Mouse (Mus musculus): ENCODE data around the gene Psme1. TPM values are rescaled to one million over a fixed set of nuclear protein-coding genes. Genes with fewer than 3 reads are reported as not detected.

Gene Psme1
- total RNA-seq (2021) = 10 to 100 TPM; 50.3 to 50.4 TPM

DNA sequence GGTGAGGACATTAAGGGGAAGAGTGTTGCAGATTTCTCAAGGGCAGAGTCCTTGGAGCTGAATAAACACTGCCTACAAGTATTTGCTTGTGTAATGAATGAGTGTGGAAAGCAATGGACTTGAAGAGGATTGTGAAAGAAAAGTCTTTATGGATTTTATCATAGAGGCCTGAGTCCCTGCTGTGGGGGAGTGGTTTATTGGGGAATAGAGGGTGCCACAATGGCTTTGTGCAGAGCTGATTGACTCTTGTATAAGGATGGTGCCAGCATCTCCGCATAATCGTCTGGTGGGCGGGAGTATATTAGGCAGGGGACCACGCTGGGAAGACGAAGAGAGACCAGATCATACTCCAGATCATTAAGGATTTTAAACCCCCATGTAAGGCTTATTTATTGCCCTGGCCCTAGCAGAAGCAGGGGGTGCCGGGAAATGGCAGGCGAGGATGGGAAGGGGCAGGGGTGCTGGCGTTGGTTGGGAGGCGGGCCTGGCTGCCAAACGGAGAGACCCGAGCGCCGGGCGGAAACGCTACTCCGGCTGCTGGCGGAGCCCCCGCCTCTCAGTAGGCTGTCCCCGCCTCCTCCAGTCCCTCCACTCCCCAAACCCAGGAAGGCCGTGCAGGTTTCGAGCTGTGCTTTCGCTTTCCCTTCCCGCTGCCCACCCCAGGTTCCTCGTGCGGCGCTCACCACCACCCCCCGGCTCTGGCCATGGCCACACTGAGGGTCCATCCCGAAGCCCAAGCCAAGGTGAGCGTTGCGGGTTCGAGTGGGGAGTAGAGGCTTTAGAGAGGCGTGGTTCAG, at the start of gene Psme1:
Gene Psme1, plus strand, starts transcription at position 253 of the 797 bp plus-strand sequence.
- DNase-seq = peak; percentile 69 to 77

DNA sequence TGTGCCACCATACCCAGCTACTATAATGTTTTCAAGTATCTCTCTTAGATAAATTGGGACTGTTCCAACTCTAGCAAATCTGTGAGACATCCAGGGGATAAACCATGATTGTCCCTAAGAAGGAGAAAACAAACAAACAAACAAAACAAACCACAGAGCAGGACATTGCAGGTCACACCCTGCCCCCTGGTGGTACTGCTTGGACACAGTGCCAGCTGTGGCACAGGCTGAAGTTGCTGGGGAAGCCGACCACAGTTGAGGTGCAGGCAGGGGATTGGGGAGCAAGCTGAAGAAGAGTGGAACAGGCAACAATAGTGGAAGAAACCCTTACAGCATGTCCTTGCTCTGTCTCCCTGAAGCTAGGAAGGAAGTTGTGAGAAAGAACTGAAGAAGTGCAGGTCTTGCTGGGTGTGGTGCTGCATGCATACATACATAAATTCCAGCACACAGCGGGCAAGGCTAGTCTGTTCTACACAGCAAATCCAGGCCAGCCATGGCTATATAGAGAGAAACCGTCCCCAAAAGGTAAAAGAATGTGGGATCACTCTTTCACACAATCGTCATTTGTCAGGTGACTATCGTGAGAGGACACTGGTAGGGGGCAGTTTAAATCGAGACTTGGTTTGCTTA, 41.7 kb upstream of the Psme1 start:
- no peak for DNase-seq

DNA sequence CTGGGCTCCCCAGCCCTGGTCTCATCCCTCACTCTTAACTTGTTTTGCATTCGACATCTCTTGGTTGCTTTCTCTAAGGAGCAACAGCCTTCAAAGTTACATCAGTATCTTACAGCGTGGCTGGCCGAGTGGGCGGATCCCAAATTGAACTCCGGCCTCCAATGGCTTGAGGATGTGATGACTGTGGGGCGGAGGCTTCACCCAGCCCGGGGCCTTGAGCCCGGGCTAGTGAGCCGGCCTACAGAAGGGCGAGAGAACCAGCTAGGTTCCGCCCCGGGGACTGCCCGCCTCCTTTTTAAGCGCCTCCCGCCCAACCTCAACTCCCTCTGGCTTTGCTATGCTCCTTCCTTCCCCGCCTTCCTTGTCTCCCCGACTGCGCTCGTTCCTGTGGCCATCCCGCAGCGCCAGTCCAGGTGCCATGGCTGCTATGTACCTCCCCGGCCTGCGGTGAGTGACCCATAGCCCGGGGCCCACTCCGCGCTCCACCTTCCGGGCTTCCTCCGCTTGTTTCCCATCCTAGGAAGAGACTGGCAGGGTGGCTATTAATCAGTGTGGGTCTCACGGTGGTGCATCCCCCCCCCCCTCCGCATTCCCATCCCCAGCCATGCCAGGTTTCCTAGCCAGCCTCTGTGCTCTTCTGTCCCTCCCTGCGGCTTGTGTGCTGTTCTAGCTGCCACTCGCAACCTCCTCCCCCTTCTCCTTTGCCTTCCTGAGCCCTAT, 37.7 kb upstream of the Psme1 start, which contains the start of gene Pck2:
Gene Pck2, plus strand, starts transcription at position 200 of the 720 bp plus-strand sequence.
- DNase-seq = peak; percentile 73 to 78

DNA sequence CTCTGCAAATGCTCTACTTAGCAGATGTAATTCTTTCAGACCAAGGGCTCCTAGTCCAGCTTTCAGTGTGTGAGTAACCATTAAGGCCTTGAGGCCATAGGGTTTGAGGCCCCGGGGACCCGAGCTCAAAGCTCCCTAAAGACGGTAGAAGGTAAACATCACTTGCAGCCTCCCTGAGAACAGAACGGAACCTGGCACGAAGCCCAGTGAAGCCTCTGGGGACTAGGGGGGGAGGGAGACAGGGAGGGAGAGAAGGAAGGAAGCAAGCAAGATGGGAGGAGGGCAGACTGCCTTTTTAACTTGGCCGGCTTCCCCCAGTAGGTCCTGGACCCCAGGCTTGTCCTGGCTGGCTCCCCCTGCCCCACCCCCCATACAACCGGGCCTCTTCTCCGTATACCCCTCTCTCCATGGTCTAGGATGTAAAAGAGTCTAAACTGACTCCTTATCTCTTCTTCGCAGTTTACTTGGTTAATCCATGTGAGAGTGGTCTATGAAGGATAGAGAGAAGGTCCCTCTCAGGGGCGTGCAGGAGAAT, 37.1 kb upstream of the Psme1 start:
- DNase-seq = peak; percentile 75 to 76

DNA sequence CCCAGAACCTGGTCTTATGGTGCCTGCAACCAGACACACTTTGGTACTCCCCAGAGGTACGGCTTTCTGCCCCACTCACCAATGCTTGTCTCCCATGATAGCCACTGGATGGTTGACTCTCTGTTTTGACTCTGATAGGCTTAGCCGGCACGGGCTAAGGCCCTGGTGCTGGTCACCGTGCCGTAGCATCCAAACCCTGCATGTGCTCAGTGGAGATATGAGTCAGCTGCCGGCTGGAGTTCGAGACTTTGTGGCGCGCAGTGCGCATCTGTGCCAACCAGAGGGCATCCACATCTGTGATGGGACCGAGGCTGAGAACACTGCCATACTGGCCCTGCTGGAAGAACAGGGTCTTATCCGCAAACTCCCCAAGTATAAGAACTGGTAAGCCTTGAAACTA, 35.7 kb upstream of the Psme1 start:
- DNase-seq = no peak

DNA sequence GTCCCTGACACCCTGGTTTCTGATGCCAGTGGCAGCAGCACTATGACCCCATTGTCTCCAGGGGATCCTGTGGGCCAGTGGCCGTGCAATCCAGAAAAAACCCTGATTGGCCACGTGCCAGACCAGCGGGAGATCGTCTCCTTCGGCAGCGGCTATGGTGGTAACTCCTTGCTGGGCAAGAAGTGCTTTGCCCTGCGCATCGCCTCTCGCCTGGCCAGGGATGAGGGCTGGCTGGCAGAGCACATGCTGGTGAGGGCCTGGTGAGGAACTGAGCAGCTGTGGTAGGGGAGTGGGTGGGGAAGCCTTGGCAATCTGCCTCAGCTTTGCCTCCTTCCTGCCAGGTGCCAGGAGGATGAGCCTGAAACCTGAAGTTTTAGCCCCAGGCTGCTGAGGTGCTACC, 33.6 kb upstream of the Psme1 start:
- DNase-seq = no peak

DNA sequence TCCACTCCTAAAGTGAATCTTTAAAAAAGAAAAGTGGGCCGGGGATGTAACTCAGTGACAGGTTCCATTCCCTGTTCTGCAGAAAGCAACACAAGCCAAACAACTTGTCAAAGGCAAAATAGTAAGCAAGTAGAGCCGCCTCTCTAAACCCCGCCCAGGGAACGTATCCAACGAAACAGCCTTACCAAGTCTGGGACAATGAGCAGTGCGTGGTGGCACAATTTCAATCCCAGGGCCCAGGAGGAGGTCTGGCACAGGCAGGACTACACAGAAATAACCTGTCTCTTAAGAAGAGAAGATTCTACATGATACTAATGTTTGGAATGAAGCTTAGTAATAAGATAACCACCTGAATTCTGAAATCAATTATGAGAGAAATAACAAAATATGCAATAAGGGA, 27.7 kb upstream of the Psme1 start:
- no peak for DNase-seq

DNA sequence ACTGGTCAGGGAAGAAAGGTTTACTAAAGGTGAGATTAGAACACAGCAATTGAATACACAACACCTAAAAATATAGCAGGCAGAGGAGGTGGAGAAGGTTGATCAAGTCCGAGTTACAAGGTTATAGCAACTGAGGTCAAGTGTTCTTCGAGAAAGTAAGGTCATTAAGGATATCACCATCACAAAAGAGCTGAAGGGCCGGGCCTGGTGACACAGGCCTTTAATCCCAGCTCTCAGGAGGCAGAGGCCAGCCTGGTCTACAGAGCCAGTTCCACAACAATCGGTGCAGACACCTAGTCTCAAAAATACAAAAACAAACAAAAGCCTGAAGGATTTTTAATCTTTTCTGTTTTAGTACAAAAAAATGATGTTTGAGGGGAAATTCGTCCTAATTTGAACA, 26.6 kb upstream of the Psme1 start:
- DNase-seq = no peak

DNA sequence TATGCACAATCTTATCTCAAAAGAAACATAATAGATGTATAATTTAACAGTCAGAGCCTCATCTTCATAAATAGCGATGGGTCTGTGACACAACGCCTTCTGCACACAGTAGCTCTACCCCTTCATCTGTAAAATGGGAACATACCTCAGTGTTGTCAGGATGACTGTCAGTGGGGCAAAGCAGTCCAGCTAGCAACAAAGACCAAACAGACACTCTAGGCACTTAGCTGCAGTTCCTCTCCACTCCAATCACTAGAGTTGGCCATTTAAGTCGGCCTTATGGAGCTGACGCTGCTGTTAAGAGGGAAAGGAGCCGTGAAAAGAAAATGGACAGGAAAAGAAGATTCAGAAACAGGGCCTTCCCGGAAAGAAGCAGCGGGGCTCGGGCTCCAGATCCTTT, 26.1 kb upstream of the Psme1 start:
- DNase-seq = no peak

DNA sequence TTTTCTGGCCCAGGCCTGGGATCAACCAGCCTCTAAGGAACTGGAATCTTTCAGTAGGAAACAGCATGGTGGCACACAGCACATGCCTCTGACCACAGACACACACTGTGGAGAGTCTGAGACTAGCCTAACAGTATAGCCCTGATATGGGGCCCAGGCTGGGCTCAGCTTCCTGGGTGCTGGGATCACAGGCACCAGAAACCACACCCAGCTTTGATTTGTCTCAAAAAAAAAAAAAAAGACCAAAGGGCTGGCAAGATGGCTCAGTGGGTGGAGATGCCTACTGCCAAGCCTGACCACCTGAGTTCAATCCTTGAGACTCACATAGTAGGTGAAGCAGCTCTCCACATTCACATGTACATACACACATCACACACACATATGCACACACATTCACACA, 23.3 kb upstream of the Psme1 start:
- no peak for DNase-seq

DNA sequence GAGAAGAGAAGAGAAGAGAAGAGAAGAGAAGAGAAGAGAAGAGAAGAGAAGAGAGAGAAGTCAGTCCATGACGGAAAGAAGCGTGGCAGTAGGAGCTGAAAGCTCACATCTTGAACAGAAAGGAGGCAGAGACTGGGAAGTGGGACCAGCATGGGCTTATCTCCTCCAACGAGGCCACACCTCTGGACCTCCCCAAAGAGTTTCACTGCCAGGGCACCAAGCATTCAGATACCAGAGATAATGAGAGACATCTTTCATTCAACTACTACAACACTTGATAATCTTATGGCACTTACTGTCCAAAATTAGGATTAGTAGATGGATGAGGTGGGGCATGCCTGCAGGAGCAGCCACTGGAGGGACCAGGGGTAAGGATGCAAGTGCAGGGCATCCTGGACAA, 22.1 kb upstream of the Psme1 start:
- no peak for DNase-seq

DNA sequence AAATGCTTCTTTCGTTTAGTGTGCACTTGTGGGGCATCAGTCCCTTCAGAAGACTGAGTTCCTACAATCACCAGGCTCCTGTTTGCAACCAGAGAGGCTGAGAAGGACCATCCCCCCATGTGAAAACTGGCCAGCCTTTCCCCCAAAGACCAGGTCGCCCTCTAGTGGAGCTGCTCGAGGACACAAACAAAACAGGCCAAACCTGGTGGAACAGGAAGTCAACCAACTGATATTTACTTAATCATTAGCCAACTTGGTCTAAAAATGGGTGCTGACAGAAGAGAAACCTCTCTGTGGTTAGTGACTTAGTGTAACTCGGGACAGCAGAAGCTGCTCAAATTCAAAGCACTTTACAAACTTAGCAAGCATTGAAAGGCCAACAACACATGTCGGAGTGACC, 20.9 kb upstream of the Psme1 start:
- DNase-seq = peak; percentile 70 to 72

DNA sequence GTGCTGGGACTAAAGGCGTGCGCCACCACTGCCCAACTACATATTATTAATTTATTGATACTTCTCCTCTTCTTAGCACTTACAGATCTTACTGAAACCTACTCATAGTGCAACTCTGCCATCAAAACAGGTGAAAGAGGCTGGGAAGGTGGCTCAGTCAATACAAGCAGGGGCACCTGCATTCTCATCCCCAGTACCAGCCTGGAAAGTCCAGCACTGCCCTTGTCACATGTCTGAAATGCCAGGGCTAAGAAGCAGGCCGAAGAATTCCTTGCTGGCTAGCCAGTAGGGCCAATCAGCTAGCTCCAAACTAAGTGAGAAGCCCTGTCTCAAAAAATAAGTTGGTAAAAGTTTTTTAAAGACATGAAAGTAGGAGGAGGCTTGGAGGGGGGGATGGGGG, 20.3 kb upstream of the Psme1 start:
- no peak for DNase-seq

DNA sequence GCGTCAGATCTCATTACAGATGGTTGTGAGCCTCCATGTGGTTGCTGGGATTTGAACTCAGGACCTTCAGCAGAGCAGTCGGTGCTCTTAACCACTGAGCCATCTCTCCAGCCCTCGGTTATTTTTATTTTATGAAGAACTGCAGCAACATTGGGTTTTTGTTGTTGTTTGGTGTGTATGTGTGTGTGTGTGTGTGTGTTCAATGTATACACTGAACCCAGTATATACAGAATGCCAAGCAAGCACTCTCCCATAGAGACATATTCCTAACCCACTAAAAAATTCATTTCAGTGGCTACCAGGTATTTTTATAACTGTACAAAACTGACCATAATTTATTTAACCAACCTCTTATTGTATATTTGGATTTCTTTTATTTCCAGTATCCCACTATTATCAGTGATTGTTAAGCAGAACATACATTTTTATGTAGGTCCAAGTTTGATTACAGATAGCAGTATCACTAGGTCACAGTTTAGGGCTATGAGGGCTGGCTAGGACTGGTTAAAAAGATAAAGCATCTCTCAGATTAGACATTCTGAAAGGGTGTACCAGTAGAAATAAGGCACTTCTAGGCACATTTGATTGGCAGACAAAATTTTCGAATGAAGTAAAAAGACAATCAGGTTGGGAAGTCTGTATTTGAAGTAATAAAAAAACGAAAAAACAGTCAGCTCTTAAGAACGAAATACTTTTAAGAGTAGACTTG, 19.0 kb upstream of the Psme1 start:
- no peak for DNase-seq

DNA sequence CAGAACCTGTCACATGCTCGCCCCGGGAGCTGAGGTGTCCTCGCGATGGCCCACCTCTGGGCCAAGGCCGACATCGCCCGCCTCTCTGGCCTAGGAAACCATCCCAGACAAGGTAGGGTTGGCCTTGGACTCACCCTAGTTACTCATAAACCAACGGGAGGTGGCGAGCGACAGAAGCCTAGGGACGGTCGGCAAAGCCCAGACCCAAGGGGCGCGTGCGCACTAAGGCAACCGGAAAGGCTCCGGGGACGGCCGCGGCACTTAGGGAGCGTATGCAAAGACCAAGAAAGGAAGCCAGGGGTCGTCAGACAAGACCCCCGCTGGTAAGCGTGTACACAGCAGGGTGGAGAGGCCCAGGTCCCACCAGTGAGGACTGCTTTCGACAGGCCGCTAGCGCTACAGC, 18.1 kb upstream of the Psme1 start, which contains the start of gene Dcaf11:
Gene Dcaf11, plus strand, starts transcription at position 208 of the 403 bp plus-strand sequence.
- DNase-seq = peak; percentile 85 to 86

DNA sequence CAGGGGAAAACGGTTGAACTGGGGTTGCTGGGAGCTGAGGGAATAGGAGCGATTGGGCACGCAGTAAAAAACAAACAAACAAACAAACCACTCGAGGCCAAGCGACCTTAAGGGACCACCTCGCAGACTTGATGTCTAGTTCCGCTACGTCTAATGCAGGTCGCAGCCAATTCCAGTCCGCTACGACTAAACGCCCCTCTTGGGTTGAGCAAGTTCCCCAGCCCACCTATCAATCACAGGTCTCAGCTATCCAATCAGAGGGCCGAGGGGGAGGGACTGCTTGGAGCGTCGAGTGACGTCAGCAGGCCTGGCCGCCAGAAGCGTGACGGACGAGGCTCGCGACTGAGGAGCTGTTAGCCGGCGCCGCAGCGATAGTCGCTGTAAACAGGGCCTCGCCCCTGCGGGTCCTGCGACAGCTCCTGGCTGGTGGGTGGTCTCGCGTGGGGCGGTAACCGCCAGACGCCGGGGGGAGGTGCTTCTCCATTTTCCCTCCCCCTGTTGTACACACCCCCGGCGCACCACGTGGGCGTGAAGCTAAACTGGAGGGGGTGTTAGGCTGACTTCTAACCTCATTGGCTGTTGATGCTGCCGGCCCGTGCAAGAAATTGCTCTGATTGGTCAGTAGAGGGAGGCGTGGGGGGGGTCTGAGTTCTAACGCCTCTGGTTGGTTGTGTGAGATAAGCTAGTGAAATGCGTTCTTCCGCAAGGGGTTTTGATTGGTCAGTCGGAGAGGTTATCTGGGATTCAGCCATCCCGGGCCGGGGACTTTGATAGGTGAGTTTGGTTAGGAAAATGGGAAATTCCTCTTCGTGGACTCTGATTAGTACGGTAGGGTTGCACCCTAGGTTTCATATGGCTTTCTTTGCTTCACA, 17.5 kb upstream of the Psme1 start, which contains the start of gene A730061H03Rik:
Gene A730061H03Rik, minus strand, starts transcription at position 205 of the 872 bp plus-strand sequence.
- peak; percentile 98 to 99 for DNase-seq

DNA sequence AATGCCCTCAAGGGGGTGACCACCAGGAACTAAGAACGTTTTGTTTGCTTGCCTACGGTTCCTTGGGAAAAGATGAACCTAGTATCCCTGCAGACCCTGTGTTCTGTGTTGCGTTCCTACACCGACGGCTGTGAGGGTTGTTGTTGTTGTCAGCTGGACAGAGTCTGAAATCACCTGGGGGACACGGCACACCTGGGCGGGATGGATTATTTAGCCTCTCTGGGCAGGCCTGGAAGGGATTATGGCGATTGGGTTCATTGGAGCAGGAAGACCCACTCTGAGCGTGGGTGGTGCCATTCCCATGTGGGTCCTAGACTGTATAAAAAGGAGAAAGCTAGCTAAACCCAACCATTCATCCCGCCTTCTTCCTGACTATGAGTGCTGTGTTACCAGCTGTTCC, 16.1 kb upstream of the Psme1 start:
- DNase-seq = no peak

DNA sequence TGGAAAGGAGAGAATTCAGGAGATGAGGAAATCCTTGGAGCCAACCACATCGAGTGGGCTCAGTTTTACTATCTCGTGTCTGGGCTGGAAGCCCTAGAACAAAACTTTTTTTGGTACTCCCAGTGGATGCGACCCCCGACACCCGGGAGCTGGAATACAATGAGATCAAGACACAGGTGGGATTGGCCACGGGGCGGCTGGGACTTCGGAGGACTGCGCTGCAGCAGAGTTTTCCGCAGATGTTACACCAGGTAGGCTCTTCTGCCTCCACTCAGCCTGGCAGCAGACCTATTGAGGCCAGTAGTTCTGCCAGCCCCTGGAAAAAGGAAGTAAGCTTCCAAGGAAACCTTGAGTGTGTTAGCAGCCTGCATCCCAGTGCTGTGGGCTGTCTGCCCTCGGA, 14.7 kb upstream of the Psme1 start:
- no peak for DNase-seq

DNA sequence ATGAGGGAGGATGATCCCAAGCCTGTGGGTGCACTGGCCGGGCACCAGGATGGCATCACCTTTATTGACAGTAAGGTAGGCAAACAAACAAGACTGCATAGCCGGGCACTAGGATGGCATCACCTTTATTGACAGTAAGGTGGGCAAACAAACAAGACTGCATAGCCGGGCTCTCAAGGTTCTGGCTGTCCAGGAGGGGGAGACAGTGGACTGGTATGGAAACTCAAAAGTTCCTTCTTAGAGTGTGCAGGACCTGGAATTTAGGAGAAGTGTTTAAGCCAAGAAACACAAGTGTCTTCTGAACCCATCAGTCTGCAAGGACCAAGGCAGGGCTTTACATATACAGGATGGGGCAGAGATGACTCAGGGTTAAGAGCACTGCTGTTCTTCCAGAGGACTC, 12.2 kb upstream of the Psme1 start:
- DNase-seq = no peak

DNA sequence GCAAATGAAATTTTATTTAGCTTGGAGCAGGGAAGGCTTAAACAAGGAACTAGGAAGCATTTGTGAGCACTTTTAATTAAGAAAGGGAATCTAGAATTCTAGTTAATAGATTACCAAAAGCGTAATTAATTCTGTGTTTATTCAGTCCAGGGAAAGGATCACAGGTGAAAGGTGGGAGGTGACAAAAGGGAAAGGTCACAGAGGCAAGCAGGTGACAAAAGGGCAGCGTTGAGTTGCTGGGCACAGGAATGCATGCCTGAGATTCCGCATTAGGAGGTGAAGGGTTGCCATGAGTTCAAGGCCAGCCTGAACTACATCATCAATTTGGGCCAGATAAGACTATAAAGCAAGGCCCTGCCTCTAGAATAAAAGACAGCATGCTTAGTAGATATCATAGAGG, 10.4 kb upstream of the Psme1 start:
- no peak for DNase-seq

DNA sequence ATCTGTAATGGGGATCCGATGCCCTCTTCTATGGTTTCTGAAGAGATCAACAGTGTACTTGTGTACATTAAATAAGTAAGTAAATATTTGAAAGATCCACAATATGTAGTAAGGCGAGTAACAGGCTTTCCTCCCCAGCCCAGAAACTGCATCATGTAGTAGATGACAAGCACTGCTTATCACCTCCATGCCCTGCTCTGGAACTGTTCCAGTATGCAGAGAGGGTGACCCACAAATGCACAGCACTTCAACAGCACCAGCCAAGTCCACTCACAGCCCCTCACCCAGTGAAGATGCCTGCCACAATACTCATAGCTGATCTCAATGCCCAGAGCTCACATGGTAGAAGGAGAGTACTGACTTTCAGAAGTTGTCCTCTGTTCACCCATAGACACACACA, 7.3 kb upstream of the Psme1 start:
- no peak for DNase-seq
